Mouse (Mus musculus) cerebellum, postnatal 14 days (tissue): ENCODE measurements around the gene Acot12.
A peak's percentile ranks its signal among the peaks of the same experiment; 100 is the strongest.
"Not testable (repeated sequence)": the region's sequence is repeated elsewhere in the genome, so short reads cannot be mapped to it uniquely, and the experiment has no call there.

Source experiments
- DNase-seq, 2 experiments: peaks; one replicate each; pipeline ENCODE4 v3.0.0; 2021; ENCODE audit warnings: mixed read lengths in 2 of 2

Acot12 gene

GRCm38 (mm10) chr13:91760302-91761050 is 19.2 kb downstream of the Acot12 start:
- DNase-seq = peak in 1 of 2 experiments; percentile 18

- no peak for DNase-seq
Measured at GRCm38 (mm10) chr13:91761654-91762445, 20.5 kb downstream of the Acot12 start.

GRCm38 (mm10) chr13:91763654-91764053 is 22.3 kb downstream of the Acot12 start:
- DNase-seq = not testable (repeated sequence)

GRCm38 (mm10) chr13:91765627-91766026 is 24.3 kb downstream of the Acot12 start:
- no peak for DNase-seq

- no peak for DNase-seq
Measured at GRCm38 (mm10) chr13:91768683-91769651, 27.7 kb downstream of the Acot12 start.

GRCm38 (mm10) chr13:91778092-91778491 is 36.8 kb downstream of the Acot12 start:
- DNase-seq = no peak

- DNase-seq = no peak
Measured at GRCm38 (mm10) chr13:91779892-91780291, 38.6 kb downstream of the Acot12 start.

- DNase-seq = no peak
Measured at GRCm38 (mm10) chr13:91792035-91792434, 50.7 kb downstream of the Acot12 start.

- no peak for DNase-seq
Measured at GRCm38 (mm10) chr13:91794926-91795436, 53.7 kb downstream of the Acot12 start.

GRCm38 (mm10) chr13:91795593-91795992 is 54.3 kb downstream of the Acot12 start:
- DNase-seq = no peak

- DNase-seq = no peak
Measured at GRCm38 (mm10) chr13:91796003-91796402, 54.7 kb downstream of the Acot12 start.

- no peak for DNase-seq
Measured at GRCm38 (mm10) chr13:91796916-91797315, 55.6 kb downstream of the Acot12 start.

- DNase-seq = no peak
Measured at GRCm38 (mm10) chr13:91797442-91797841, 56.1 kb downstream of the Acot12 start.

GRCm38 (mm10) chr13:91801726-91802125 is 60.4 kb downstream of the Acot12 start:
- no peak for DNase-seq

GRCm38 (mm10) chr13:91807155-91807839 is 66.0 kb downstream of the Acot12 start, which contains the start of gene Zcchc9:
TSS of gene Zcchc9 (minus strand) at chr13:91807705.
- peak; percentile 94 to 96 for DNase-seq

GRCm38 (mm10) chr13:91807874-91808575 is 66.7 kb downstream of the Acot12 start:
- peak; percentile 38 to 48 for DNase-seq

GRCm38 (mm10) chr13:91809476-91809875 is 68.2 kb downstream of the Acot12 start:
- peak in 1 of 2 experiments; percentile 13 for DNase-seq

- DNase-seq = no peak
Measured at GRCm38 (mm10) chr13:91814670-91815069, 73.4 kb downstream of the Acot12 start.

GRCm38 (mm10) chr13:91823735-91824134 is 82.4 kb downstream of the Acot12 start:
- no peak for DNase-seq

- peak in 1 of 2 experiments; percentile 19 for DNase-seq
Measured at GRCm38 (mm10) chr13:91824845-91825550, 83.7 kb downstream of the Acot12 start.
